Mouse (Mus musculus) left cerebral cortex, adult 11 months (tissue): ENCODE data around the gene Prop1.
A peak's percentile ranks its signal among the peaks of the same experiment; 100 is the strongest.

Source experiments
- DNase-seq: peaks from one replicate; pipeline ENCODE4 v3.0.0; 2022; ENCODE audit warnings: low spot score

Gene Prop1

GRCm38 (mm10) chr11:50953665-50954064, at the start of gene Prop1:
Gene Prop1, minus strand, starts transcription at chr11:50953765.
- no peak for DNase-seq

DNA sequence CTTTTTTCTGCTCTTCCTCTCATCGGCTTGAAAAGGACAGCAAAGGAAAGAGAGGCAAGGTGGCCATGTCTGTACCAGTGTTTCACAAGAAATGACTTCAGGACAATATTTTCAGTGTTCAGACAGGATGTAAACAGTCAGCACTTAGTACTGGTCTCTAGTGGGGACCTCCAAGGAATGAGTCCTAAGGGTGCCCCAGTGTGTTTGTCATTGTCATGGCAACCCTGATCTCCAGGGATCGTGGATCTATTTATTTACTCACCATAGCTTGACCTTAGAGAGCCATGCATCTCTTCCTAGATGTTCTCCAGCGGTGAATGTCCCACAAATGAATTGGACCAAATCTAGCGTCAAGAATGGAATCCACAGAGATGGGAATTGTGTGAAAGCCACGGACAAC, 49.7 kb upstream of the Prop1 start, which contains the start of gene Olfr51:
Gene Olfr51, plus strand, starts transcription at position 301 of the 400 bp plus-strand sequence.
- no peak for DNase-seq

GRCm38 (mm10) chr11:50981667-50982066, 28.1 kb upstream of the Prop1 start, which contains the start of gene Olfr1377:
Gene Olfr1377, plus strand, starts transcription at chr11:50981967.
- DNase-seq, result no peak

GRCm38 (mm10) chr11:50977216-50977615, 23.7 kb upstream of the Prop1 start:
- no peak for DNase-seq

DNA sequence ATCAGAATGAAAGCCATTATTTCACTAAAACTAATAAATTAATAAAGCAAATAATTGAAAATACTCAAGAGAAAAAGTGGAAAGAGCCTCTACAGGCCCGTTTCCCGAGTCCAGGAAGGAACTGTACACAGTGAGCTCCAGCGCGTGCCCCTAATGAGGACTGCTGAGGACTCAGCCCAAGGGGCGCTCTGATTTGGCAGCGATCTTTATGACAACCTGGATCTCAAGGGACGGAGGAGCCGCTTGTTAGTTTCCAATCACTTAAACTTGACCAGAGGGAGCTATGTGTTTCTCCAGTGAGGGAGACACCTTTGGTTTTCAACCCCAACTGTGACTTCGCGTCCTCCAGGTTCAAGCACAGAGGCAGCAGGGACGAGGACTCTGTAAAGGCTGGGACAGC, 12.7 kb upstream of the Prop1 start, which contains the start of gene Olfr1378:
Gene Olfr1378, plus strand, starts transcription at position 301 of the 400 bp plus-strand sequence.
- no peak for DNase-seq

- DNase-seq, result no peak
Observed at GRCm38 (mm10) chr11:50964886-50965285, 11.3 kb upstream of the Prop1 start.

- DNase-seq, result peak; percentile 51
Observed at GRCm38 (mm10) chr11:50952290-50952689, 1.3 kb downstream of the Prop1 start.

- no peak for DNase-seq
Observed at GRCm38 (mm10) chr11:50943506-50943905, 10.1 kb downstream of the Prop1 start, which contains the start of gene 4933414I15Rik. Gene 4933414I15Rik, minus strand, starts transcription at chr11:50943765.

DNA sequence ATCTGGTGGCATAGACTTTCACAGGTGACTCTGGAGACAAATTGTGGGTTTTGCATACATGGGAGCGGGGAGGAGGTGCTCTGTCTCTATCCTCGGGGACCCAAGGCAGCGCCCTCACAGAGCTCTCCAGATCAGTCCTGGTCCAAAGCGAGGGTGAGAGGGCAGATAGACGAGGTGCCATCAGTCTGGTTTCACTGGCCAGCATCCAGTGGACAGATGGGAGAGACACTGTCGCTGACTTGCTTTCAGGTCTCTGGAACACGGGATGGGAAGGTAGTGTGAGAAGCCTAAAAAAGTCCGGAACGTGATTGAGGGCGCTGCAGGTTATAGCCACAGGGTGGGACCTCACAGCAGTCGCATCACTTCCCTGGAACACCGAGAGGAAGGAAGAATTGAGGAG, 11.2 kb downstream of the Prop1 start:
- DNase-seq, result no peak

DNA sequence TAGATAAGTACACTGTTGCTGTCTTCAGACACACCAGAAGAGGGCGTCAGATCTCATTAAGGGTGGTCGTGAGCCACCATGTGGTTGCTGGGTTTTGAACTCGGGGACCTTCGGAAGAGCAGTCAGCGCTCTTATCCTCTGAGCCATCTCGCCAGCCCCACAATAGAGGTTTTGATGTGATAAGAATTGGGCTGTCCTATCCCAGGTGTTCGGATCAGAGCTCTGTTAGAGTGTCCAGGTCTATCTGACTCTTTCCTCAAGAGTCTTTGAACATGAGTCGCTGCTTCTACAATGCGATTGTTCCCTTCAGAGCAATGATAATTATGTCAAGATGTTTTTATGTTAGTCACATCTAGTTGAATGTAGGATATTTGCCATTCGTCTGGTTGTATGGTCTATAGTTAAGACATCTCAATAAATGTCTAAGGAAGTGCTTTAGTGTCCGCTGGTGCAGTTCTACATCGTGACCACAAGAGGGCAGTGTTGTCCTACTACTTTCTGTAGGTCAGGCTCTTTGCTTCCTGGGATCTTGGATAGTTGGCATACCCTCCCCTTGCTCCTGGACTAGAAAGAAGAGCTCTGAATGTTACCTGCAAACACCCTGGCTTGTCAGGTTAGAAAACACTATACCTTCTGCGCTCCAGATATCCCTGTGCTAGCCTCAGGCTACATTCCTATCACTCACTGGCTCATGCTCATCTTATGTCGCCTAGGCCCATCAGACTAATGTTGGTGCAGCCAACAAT, 13.8 kb downstream of the Prop1 start:
- no peak for DNase-seq

DNA sequence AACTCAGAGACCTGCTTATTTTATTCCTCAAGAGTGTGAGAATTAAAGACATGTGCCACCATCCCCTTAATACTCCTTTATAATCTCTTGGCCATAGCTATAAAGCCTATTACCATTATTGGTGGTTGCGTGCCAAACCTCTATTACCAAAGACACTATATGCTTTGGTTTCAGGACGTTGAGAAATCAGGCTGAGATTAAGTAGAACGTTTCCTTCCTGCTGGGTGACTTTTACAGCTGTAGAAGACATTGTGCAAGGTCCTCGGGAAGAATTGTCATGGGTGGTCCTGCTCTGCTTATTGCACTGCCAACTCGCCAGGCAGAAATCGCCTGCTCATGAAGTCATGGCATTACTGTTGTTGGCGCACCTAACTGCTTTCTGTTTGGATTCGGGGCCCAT, 15.1 kb downstream of the Prop1 start:
- DNase-seq, result no peak

DNA sequence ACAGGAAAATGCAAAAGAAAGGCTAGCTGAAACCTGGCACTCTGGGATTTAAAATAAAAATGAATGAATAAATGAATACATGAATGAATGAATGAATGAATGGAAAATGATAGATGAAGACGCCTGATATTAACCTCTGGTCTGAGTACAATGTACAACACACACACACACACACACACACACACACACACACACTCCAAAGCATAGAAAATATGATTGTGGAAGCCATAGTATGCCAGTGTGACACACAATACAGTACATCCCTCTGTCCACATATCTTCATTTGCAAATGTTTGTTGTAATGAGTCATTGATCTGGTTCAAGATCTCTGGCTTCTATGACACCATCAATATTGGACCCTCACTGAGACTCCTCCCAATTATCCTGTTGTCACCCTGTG, 21.5 kb downstream of the Prop1 start:
- no peak for DNase-seq

- DNase-seq, result peak; percentile 88
Observed at GRCm38 (mm10) chr11:50931451-50931866, 22.1 kb downstream of the Prop1 start, which contains the start of gene Zfp354b. Gene Zfp354b, minus strand, starts transcription at chr11:50931633.

DNA sequence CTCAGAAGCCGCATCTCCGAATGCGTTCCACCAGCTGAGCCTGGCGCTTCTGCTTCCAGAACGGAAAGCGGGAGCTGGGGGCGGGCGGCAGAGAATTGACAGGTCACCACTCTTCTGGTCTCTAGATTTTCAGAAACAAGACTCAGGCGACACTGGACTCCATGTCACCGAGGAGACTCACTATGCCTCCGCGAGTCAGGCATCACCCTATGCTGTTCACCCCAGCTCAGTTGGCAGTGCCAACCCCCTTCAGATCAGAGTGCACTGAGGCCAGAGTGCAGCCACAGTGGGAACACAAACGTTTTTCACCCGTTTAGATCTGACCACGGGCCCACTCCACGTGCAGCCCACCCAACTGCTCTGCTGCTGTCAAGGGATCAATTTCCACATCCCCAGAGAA, 22.5 kb downstream of the Prop1 start:
- DNase-seq, result no peak

DNA sequence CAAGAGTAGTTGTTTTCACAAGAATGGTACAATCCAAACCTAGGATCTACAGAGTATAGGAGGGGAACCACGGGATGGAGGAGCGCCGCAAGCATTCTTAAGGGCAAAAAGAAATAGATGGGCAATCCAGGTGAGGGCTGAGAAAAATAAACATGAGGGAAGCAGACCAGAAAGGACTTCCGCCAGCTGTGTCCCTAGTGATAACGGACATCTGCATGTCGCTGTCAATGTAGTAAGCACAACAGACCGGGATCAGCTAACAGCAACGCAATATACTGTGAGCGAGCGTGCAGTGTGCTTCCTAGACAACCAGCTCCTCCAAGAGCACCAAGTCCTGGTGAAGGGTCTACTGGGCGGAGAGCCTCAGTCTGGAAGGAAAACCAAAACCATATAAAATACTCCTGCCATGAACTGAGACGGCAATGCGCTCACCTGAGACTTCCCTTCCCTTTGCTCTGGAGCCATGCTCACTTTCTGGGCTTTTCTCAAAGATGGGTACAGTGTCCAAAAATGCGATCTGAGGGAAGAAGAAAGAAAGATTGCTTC, 23.0 kb downstream of the Prop1 start:
- no peak for DNase-seq

DNA sequence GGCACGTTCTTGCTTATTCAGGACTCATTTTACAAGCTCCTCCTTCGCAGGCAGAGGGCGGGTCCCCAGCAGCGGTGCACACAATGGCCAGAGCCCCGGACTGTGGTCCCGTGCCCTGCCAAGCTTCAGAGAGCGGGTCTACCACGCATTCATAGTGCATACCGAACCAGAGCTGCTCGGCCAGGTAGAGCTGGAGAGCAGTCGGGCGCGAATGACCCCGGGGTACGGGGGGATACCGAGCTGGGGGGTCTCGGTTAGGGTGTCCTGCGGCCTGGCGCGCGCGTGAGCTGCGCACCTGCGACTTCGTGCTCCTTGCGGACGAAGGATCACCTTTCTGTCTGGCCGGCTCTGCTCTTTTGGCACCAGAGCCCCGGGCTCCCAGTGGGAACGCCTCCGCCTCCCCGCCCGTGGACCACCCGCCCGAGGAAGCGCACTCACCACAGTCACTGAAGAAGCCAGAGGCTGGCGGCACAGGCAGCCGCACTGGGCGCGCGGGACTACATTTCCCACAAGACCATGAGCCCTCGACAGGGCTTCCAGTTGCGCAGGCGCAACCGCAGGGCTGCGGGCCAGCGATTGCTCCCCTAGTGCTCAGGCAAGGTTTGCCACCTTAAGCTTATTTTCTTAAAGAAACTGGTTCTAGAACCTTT, 37.8 kb downstream of the Prop1 start, which contains the start of gene Zfp2:
Gene Zfp2, minus strand, starts transcription at position 495 of the 650 bp plus-strand sequence.
- peak; percentile 85 for DNase-seq

GRCm38 (mm10) chr11:50914461-50914860, 39.1 kb downstream of the Prop1 start:
- no peak for DNase-seq

- DNase-seq, result no peak
Observed at GRCm38 (mm10) chr11:50913301-50913700, 40.3 kb downstream of the Prop1 start.

DNA sequence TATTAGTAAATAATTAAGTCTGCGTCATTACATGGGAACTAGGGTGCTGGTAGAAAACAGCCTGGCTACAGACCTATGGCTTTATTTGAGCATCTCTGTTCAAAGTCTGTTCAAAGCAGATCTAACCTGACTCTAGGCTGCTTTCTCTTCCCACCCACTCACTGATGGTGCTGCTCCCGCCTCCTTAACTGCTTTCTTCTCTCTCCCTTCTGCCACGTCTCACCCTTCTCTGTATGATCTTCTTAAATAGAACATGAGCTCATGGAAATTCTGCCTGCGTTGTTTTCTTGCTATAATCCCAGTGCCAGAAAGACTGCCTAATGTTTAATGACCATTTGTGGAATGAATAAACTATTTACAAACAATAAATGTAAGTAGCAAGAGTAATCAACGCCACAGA, 45.4 kb downstream of the Prop1 start:
- no peak for DNase-seq
